Mouse (Mus musculus) testis, adult 2 months (tissue): ENCODE results near the gene Gm45062. TPM values are rescaled to one million over a fixed set of nuclear protein-coding genes. Genes with fewer than 3 reads are reported as not detected.

Experiments used
- H3K27ac ChIP-seq: fragments of 200-500 bp; 2 replicates; pipeline ENCODE4 v1.5.1; 2012; ENCODE audit warnings: low read depth, low read length; ENCODE audit not compliant: control insufficient read depth, insufficient read depth
- H3K27me3 ChIP-seq: fragments of 200-500 bp; 2 replicates; pipeline ENCODE4 v1.6.1; 2012; ENCODE audit warnings: mild to moderate bottlenecking, low read length, moderate library complexity; ENCODE audit not compliant: control insufficient read depth, insufficient read depth
- H3K36me3 ChIP-seq: fragments of 200-500 bp; 2 replicates; pipeline ENCODE4 v1.6.1; 2012; ENCODE audit warnings: mild to moderate bottlenecking, low read length; ENCODE audit not compliant: control insufficient read depth, insufficient read depth
- H3K4me1 ChIP-seq: fragments of 200-500 bp; 2 replicates; pipeline ENCODE4 v1.6.1; 2012; ENCODE audit warnings: low read length; ENCODE audit not compliant: control insufficient read depth, insufficient read depth
- H3K4me3 ChIP-seq: fragments of 200-500 bp; 2 replicates; pipeline ENCODE4 v1.5.1; 2012; ENCODE audit warnings: low read depth, mild to moderate bottlenecking, low read length, moderate library complexity, mixed read lengths; ENCODE audit not compliant: control insufficient read depth
- CTCF ChIP-seq: fragments of 200-500 bp; IDR thresholded peaks from 2 replicates; pipeline ENCODE4 v1.5.1; 2012; ENCODE audit warnings: low read depth, mild to moderate bottlenecking, inconsistent platforms, low read length, moderate library complexity; ENCODE audit not compliant: control insufficient read depth, insufficient read depth, insufficient replicate concordance
- POLR2A ChIP-seq: fragments of 200-500 bp; IDR thresholded peaks from 2 replicates; pipeline ENCODE4 v1.6.1; 2012; ENCODE audit warnings: low read depth, mild to moderate bottlenecking, inconsistent platforms, low read length, moderate library complexity; ENCODE audit not compliant: control insufficient read depth
- polyA plus RNA-seq: library from polyadenylated mRNA; depleted of rRNA; stranded (reverse); fragments of >200 nt; gene quantifications from 2 replicates; pipeline ENCODE4 v1.2.3, GENCODE M21; 2012; rRNA removed

The Gm45062 gene
- polyA plus RNA-seq: 2.3 and 4.6 TPM in 2 replicates

DNA sequence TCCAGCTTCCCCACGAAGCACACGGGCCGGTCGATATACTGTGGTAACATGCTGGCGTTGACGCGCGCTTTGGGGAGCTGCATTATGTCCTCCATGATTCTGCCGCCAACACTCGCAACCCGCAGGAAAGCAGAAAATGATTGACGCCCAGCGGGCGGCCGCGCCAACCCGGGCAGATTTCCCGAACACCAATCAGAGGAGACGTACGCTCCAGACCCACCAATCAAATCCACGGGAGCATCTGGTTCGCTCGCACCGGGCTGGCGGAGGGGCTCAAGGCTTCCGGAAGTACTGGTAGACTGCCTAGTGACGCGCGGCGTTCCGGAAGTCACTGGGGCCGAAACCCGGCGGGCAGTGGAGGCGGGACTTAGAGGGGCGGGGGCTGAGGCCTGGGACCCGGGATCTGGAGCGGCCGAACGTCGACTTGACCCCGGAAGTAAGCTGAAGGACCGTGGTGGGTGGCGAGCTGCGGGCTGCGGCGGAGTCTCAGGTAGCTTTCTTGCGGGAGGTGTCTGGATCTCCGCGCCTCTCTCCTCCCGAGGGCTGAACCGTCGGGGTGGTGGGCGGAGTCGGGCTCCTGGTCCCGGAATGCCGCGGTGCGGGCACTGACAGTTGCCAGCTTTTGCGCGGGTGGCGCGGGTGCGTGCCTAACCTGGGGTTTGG, at the start of gene Gm45062, which contains the start of the genes Rpa3 and Umad1:
TSS of gene Gm45062 (plus strand) at position 447 of the 663 bp plus-strand sequence.
TSS of gene Rpa3 (minus strand) at position 170 of the 663 bp plus-strand sequence.
TSS of gene Umad1 (plus strand) at position 285 of the 663 bp plus-strand sequence.
- H3K27ac ChIP-seq: peak within 1 kb of the TSS; percentile 94
- H3K36me3 ChIP-seq: no peaks in the 10 kb centered on the region
- TF ChIP-seq POLR2A (peak; percentile 61), CTCF (no peak)
- H3K27me3 ChIP-seq: no peaks in the 10 kb centered on the region
- H3K4me1 ChIP-seq: no peaks in the 10 kb centered on the region
- H3K4me3 ChIP-seq: peak within 1 kb of the TSS; percentile 100

DNA sequence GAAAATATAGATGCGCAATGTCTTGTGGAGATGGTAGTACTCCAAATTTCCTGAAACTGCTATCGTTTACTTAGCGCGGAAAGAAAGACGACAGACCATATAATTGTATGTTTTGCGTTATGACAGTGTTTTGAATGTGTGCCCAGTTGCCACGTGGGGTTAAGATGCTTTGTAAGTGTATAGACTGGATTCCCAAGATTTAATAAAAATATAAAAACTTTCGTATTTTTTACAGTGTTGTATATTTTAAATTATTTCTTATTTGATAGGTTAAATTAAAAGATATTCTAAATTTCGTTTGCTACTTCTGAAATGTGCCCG, 49.4 kb upstream of the Gm45062 start:
- Histone ChIP-seq H3K27me3 (no peaks in the 10 kb centered on the region), H3K4me1 (peaks cover 2% of the 10 kb centered on the region; the same call in 1 of the 2 replicates), H3K36me3 (no peaks in the 10 kb centered on the region), H3K27ac (peak overlapping the region; percentile 90), H3K4me3 (peak overlapping the region; percentile 92)
- no peak for TF ChIP-seq CTCF
- TF ChIP-seq POLR2A: no peak

DNA sequence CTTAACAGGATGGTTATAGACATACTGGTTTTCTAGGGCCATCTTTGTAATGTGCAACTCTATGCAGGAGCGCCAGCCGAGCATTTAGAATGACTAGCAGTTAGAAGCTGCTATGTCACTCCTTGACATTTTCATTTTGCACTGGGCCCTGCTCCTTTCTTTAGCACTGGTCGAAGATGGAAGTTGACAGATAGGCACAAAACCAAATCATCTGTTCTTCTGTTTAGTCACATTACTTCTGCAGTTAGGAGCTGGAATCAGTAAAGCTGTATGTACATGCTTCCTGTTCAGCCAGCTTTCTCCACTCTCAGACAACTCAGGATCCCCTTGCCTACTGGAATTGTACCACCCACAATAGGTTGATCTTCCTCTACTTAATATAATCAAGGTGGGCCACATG, 48.6 kb upstream of the Gm45062 start:
- TF ChIP-seq CTCF: no peak
- no peak for TF ChIP-seq POLR2A
- Histone ChIP-seq H3K27me3 (no peaks in the 10 kb centered on the region), H3K4me3 (no peak overlapping the region), H3K27ac (0 out of 2 replicates have a peak overlapping the region, but pooled peaks have one; percentile 25), H3K36me3 (no peaks in the 10 kb centered on the region), H3K4me1 (peaks cover 2% of the 10 kb centered on the region; the same call in 1 of the 2 replicates)

DNA sequence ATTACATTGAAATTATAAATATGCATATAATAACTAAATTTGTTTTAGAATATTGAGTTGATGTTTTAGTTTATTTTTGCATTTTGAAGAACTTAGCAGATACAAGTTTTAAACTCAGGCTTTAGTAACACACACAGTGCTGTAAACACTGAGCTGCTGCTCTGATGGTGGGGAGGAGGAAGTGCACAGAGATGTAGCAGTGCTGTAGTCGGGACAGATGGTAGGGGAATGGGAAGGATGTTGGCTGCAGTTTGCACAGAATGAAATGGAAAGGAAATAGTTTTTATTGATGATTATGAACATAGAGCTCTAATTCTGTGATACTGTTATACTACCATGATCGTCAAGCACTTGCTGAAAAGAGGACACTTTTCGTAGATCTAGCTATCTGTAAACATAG, 32.2 kb upstream of the Gm45062 start:
- Histone ChIP-seq H3K27ac (no peak overlapping the region), H3K36me3 (peaks cover 2% of the 10 kb centered on the region), H3K4me3 (no peak overlapping the region), H3K27me3 (no peaks in the 10 kb centered on the region), H3K4me1 (no peaks in the 10 kb centered on the region)
- TF ChIP-seq POLR2A (no peak), CTCF (no peak)

DNA sequence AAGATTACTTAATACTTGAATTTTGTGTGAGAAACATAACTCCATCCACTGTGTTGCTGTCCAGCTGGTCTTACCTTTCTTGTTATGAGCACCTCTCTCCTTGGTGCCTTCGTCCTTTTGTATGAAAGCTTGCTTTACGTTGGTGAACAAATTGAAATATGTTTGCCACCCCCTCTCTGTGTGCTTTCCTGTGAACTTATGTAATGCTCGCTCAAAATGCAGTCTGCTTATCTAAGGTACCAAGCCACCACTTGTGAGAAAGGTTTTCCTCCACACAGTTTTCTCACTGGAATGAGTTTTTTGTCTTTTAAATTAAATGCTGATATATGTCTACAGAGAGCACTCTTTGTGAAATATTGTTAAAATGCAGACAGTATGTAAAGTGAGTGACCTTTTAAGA, 30.7 kb upstream of the Gm45062 start:
- Histone ChIP-seq H3K4me3 (no peak overlapping the region), H3K27me3 (no peaks in the 10 kb centered on the region), H3K27ac (no peak overlapping the region), H3K4me1 (no peaks in the 10 kb centered on the region), H3K36me3 (peaks cover 2% of the 10 kb centered on the region)
- TF ChIP-seq CTCF (no peak), POLR2A (no peak)

DNA sequence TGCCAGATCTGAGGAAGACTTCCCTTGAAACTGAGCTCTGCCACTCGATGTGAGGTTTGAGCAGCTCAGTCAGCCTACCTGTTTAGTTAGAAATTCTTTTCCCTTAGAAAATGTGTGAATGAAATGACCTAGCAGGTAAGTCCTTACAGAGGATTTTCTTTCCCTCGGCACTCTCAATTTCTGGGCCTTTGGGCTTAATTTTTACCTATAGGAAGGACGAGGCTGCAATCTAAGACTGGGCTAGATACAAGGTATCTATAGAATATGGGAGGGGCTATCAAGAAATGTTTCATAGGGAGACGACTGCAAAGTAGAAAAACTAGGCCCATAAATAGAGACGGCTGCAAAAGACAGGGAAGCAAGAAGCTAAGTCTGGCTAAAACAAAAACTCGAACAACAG, 934 bp upstream of the Gm45062 start:
- H3K4me3 ChIP-seq: peak overlapping the region; percentile 100
- no peaks in the 10 kb centered on the region for H3K27me3 ChIP-seq
- no peak for TF ChIP-seq CTCF
- TF ChIP-seq POLR2A: no peak
- no peaks in the 10 kb centered on the region for H3K4me1 ChIP-seq
- H3K27ac ChIP-seq: no peak overlapping the region; the same call in 1 of the 2 replicates
- no peaks in the 10 kb centered on the region for H3K36me3 ChIP-seq

DNA sequence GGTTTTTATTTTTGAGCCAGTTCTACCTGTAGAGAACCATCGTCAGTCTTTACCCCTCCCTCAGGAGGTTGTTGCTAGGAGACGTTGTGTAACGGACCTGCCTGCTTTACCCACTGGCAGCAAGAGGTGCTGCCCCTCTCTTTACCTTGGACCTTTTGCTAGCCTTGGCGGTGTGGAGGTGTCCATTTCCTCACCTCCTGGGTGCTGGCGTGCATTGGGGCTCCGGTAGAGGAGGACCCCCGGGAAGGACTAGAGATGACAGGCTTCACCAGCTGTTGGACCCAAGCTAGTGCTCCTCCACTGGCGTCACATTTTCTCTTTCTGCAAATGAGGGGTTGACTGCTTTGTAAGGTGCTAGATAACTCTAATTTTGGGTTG, 406 bp downstream of the Gm45062 start:
- Histone ChIP-seq H3K4me3 (peak overlapping the region; percentile 100), H3K36me3 (no peaks in the 10 kb centered on the region), H3K4me1 (no peaks in the 10 kb centered on the region), H3K27ac (peak overlapping the region; percentile 94), H3K27me3 (no peaks in the 10 kb centered on the region)
- no peak for TF ChIP-seq CTCF
- no peak for TF ChIP-seq POLR2A

DNA sequence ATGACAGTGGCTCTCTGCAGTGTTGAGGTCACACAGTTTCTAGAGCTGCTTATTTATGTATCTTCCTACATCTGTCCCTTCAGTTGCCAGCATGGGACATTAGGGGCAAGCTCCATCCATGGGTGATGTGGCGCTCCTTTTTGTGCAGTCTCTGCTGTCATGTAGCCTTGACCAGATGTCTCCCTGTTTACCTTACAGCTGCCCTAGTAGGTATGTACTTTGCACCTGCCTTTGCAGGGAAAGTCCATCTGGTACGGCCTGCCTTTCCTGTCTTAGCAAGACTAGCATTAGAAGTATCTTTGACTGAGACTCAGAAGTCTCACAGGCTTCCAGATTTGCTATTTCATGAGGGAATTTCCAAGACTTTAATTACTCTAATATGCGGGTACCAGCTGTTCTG, 11.8 kb downstream of the Gm45062 start:
- no peaks in the 10 kb centered on the region for H3K36me3 ChIP-seq
- H3K4me1 ChIP-seq: no peaks in the 10 kb centered on the region
- no peak for TF ChIP-seq CTCF
- TF ChIP-seq POLR2A: no peak
- H3K27ac ChIP-seq: no peak overlapping the region
- no peak overlapping the region for H3K4me3 ChIP-seq
- H3K27me3 ChIP-seq: no peaks in the 10 kb centered on the region
